Mouse (Mus musculus): ENCODE measurements around the gene Gm49320. TPM values are rescaled to one million over a fixed set of nuclear protein-coding genes. Genes with fewer than 3 reads are reported as not detected.

The Gm49320 gene
- polyA plus RNA-seq, 1 experiment from 2014 or later, result 1.9 TPM

GRCm38 (mm10) chr8:4212809-4213209 lies 25.9 kb upstream of the Gm49320 start:
- Histone ChIP-seq H3K4me1 (replicated peaks) (peaks cover 62% of the 10 kb centered on the region), H3K27ac (replicated peaks) (peak overlapping the region; percentile 52; the same call in 1 of the 2 replicates), H3K27me3 (no peaks in the 10 kb centered on the region), H3K4me3 (peak overlapping the region; percentile 48), H3K4me2 (peak overlapping the region; percentile 95), H3K9ac (peak overlapping the region; percentile 94), H3K9me3 (no peaks in the 10 kb centered on the region), H3K36me3 (peaks cover 44% of the 10 kb centered on the region)
- WGBS, result 2% methylated on average over 25 of the region's 25 CpGs
- ATAC-seq (ENCODE audit: low read depth), result 0 out of 2 replicates have a peak, but pooled peaks have one; percentile 2

DNA sequence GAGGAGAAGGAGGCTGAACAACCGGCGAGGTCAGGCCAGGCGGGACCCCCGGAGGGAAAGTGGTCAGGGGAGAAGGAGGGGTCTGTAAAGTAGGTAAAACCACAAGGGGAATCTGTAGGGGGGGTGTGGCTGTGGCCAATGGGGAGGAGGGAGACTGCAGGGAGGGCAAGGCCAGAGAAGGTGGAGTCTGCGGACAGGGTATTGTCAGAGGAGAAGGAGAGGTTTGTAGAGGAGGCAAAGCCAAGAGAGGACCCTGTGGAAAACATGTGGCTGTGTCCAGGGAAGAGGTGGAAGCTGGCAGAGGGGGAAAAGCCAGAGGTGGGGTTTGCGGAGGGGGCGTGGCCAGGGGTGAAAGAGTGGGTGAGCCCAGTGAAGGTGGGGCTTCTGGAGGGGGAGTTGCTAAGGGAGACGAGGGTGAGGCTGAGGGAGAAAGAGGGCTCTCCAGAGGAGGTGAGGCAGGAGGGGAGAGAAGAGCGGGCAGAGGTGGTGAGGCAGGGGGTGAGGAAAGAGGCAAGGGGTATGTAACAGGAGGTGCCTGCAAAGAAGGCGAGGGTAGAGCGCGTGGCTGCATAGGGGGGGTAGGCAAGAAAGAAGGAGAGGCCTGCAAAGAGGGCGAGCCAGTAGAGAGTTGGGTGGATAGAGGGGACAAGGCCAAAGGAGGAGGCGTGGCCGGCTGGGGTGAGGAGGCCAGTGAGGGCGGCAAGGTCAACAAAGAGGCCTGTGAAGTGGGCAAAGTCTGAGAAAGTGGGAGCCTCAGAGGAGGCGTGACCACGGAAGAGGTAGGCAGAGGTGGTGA lies 25.3 kb upstream of the Gm49320 start:
- peak overlapping the region; percentile 94 for H3K9ac ChIP-seq
- peak; percentile 1; the same call in 1 of the 2 replicates for ATAC-seq (ENCODE audit: low read depth)
- no peaks in the 10 kb centered on the region for H3K27me3 ChIP-seq
- no peaks in the 10 kb centered on the region for H3K9me3 ChIP-seq
- peak overlapping the region; percentile 48 for H3K4me3 ChIP-seq
- peaks cover 59% of the 10 kb centered on the region for H3K4me1 ChIP-seq (replicated peaks)
- 3% methylated on average over 18 of the region's 18 CpGs for WGBS
- H3K27ac ChIP-seq (replicated peaks), result peak overlapping the region; percentile 52; the same call in 1 of the 2 replicates
- peaks cover 40% of the 10 kb centered on the region for H3K36me3 ChIP-seq
- peak overlapping the region; percentile 95 for H3K4me2 ChIP-seq

- WGBS, result 13% methylated on average over 33 of the region's 33 CpGs
Observed at GRCm38 (mm10) chr8:4214006-4214980, 24.4 kb upstream of the Gm49320 start.

GRCm38 (mm10) chr8:4216296-4216695 lies 22.4 kb upstream of the Gm49320 start:
- peak overlapping the region; percentile 69 for H3K4me3 ChIP-seq
- ATAC-seq (ENCODE audit: low read depth), result peak; percentile 6
- peak overlapping the region; percentile 94 for H3K9ac ChIP-seq

More at GRCm38 (mm10) chr8:4214006-4214980, 24.4 kb upstream of the Gm49320 start:
- Histone ChIP-seq H3K4me2 (peak overlapping the region; percentile 95), H3K9me3 (no peaks in the 10 kb centered on the region), H3K4me3 (peak overlapping the region; percentile 48), H3K27me3 (no peaks in the 10 kb centered on the region), H3K9ac (peak overlapping the region; percentile 94), H3K4me1 (replicated peaks) (peaks cover 59% of the 10 kb centered on the region), H3K36me3 (peaks cover 31% of the 10 kb centered on the region), H3K27ac (replicated peaks) (peak overlapping the region; percentile 52)
- ATAC-seq (ENCODE audit: low read depth), result no peak

GRCm38 (mm10) chr8:4216791-4217621 lies 21.7 kb upstream of the Gm49320 start, which contains the start of gene Prr36:
Prr36 (minus strand) TSS chr8:4217459.
- ATAC-seq (ENCODE audit: low read depth), result peak; percentile 91
- WGBS, result under 1% methylated on average over 44 of the region's 44 CpGs
- H3K4me3 ChIP-seq, result peak within 1 kb of the TSS; percentile 69

More at GRCm38 (mm10) chr8:4216296-4216695, 22.4 kb upstream of the Gm49320 start:
- Histone ChIP-seq H3K36me3 (peaks cover 11% of the 10 kb centered on the region), H3K4me2 (peak overlapping the region; percentile 95), H3K27me3 (peaks cover 8% of the 10 kb centered on the region; the same call in 1 of the 2 replicates), H3K4me1 (replicated peaks) (peaks cover 50% of the 10 kb centered on the region), H3K9me3 (no peaks in the 10 kb centered on the region), H3K27ac (replicated peaks) (peak overlapping the region; percentile 96)
- WGBS, result 6% methylated on average over 18 of the region's 18 CpGs

DNA sequence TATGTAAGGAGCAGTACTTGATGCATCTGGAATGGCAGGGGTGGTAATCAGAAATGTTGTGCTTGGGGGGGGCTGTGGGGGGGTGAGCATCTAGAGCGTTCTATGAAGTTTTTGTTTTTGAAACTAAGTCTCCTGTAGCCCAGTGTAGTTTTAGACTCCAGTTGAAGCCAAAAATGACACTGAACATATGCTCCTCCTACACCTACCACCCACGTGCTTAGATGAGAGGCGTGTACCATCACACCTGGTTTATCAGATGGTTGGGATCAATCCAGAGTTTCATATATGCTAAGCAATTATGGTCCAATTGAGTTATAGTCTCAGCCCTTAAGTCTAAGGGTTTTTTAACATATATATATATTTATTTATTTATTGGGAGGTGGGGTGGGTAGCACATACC lies 19.0 kb upstream of the Gm49320 start:
- 87% methylated on average over 3 of the region's 3 CpGs for WGBS
- Histone ChIP-seq H3K4me3 (no peak overlapping the region), H3K36me3 (peaks cover 5% of the 10 kb centered on the region), H3K4me2 (no peak overlapping the region), H3K9ac (no peak overlapping the region), H3K9me3 (no peaks in the 10 kb centered on the region), H3K27me3 (peaks cover 10% of the 10 kb centered on the region; the same call in 1 of the 2 replicates), H3K27ac (replicated peaks) (no peak overlapping the region), H3K4me1 (replicated peaks) (peaks cover 24% of the 10 kb centered on the region)
- ATAC-seq (ENCODE audit: low read depth), result no peak

More at GRCm38 (mm10) chr8:4216791-4217621, 21.7 kb upstream of the Gm49320 start, which contains the start of gene Prr36:
- peak within 1 kb of the TSS; percentile 96 for H3K27ac ChIP-seq (replicated peaks)
- H3K9me3 ChIP-seq, result no peaks in the 10 kb centered on the region
- H3K36me3 ChIP-seq, result peaks cover 10% of the 10 kb centered on the region
- H3K9ac ChIP-seq, result peak within 1 kb of the TSS; percentile 94
- peaks cover 46% of the 10 kb centered on the region for H3K4me1 ChIP-seq (replicated peaks)
- H3K27me3 ChIP-seq, result peaks cover 10% of the 10 kb centered on the region; the same call in 1 of the 2 replicates
- H3K4me2 ChIP-seq, result peak within 1 kb of the TSS; percentile 95

DNA sequence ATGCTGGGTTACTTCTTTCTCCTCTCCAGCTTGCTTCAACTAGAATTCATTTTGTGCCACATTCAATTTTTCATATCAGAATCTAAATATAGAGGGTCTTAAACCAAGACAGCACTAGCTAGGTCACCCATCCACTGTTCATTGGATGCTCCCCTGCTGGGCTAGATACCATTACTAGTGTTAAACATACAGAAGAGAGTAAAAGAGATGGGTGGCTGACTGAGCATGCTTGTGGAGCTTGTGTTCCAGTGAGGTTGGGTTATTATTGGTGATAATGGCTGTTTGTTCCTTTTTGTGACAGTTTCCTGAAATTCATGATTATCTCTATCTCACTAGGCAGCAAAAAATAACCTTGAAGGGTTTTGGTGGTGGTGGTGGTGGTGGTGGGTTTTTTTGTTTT lies 16.6 kb upstream of the Gm49320 start:
- Histone ChIP-seq H3K9me3 (no peaks in the 10 kb centered on the region), H3K9ac (no peak overlapping the region), H3K27ac (replicated peaks) (no peak overlapping the region), H3K36me3 (no peaks in the 10 kb centered on the region), H3K4me3 (no peak overlapping the region), H3K4me2 (no peak overlapping the region), H3K4me1 (replicated peaks) (peaks cover 13% of the 10 kb centered on the region; the same call in 1 of the 2 replicates), H3K27me3 (peaks cover 32% of the 10 kb centered on the region)
- no peak for ATAC-seq (ENCODE audit: low read depth)

- ATAC-seq (ENCODE audit: low read depth), result no peak
- Histone ChIP-seq H3K36me3 (no peaks in the 10 kb centered on the region), H3K9me3 (no peaks in the 10 kb centered on the region), H3K4me1 (replicated peaks) (0 out of 2 replicates have a peak, but pooled peaks cover 6% of the 10 kb centered on the region), H3K4me3 (no peak overlapping the region), H3K4me2 (peak overlapping the region; percentile 46), H3K27ac (replicated peaks) (no peak overlapping the region), H3K9ac (no peak overlapping the region), H3K27me3 (peaks cover 44% of the 10 kb centered on the region)
- WGBS, result 20% methylated on average over 4 of the region's 4 CpGs
Observed at GRCm38 (mm10) chr8:4226323-4226722, 12.3 kb upstream of the Gm49320 start.

DNA sequence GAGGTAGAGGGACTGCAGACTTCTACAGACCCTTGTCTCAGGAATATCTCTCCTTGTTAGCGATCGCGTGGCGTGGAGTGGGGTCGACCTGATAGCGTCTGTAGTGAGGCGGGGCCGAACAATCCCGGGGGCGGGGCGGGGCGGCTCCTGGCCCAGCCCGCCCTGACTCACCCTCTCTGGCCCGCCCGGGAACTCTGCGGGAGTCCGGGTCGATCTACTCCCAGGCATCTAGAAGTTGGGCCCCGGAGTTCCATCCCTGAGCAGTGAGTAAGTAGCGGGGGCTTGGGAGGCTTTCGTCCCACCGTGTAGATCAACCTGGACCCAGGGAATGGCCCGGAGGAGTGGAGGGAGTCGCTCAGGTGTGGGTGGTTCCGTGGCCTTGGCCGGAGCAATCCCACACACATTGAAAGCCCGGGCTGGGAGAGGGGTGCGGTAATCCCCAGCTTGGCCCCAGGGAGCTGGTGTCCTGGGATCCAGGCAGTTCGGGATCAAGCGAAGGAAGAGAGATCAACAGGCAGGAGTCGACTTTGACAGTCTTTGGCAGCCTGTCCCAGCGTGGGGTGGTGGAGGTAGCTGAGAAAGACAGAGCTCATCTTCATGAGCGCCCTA lies 11.8 kb upstream of the Gm49320 start, which contains the start of gene Lrrc8e:
TSS of gene Lrrc8e (plus strand) at position 89 of the 609 bp plus-strand sequence.
- H3K27ac ChIP-seq (replicated peaks), result no peak within 1 kb of the TSS
- WGBS, result 4% methylated on average over 33 of the region's 33 CpGs
- H3K4me3 ChIP-seq, result 0 out of 2 replicates have a peak within 1 kb of the TSS, but pooled peaks have one; percentile 10
- peaks cover 42% of the 10 kb centered on the region for H3K27me3 ChIP-seq
- H3K9me3 ChIP-seq, result no peaks in the 10 kb centered on the region
- H3K9ac ChIP-seq, result no peak within 1 kb of the TSS
- no peaks in the 10 kb centered on the region for H3K36me3 ChIP-seq
- H3K4me2 ChIP-seq, result peak within 1 kb of the TSS; percentile 46
- H3K4me1 ChIP-seq (replicated peaks), result 0 out of 2 replicates have a peak, but pooled peaks cover 6% of the 10 kb centered on the region
- ATAC-seq (ENCODE audit: low read depth), result no peak; the same call in 1 of the 2 replicates

GRCm38 (mm10) chr8:4227919-4228318 lies 10.7 kb upstream of the Gm49320 start:
- H3K4me1 ChIP-seq (replicated peaks), result 0 out of 2 replicates have a peak, but pooled peaks cover 6% of the 10 kb centered on the region
- H3K9ac ChIP-seq, result no peak overlapping the region
- no peaks in the 10 kb centered on the region for H3K36me3 ChIP-seq
- no peak overlapping the region for H3K4me3 ChIP-seq
- H3K4me2 ChIP-seq, result no peak overlapping the region
- WGBS, result 91% methylated on average over 4 of the region's 4 CpGs
- H3K9me3 ChIP-seq, result no peaks in the 10 kb centered on the region
- H3K27me3 ChIP-seq, result peaks cover 42% of the 10 kb centered on the region
- no peak overlapping the region for H3K27ac ChIP-seq (replicated peaks)
- ATAC-seq (ENCODE audit: low read depth), result no peak

Data from neural tube, embryonic 13.5 days (tissue).